Mouse (Mus musculus) liver, embryonic 18 days (tissue): Measurements from ENCODE around the gene Cables2. TPM values are rescaled to one million over a fixed set of nuclear protein-coding genes. Genes with fewer than 3 reads are reported as not detected.

Experiments used
- polyA plus RNA-seq: library from polyadenylated mRNA; depleted of rRNA; stranded (reverse); fragments of >200 nt; gene quantifications from 2 replicates; pipeline ENCODE4 v1.2.3, GENCODE M21; 2012; rRNA removed

Gene Cables2
- 5.7 and 6.2 TPM in 2 replicates for polyA plus RNA-seq

GRCm38 (mm10) chr2:180273394-180274244 is at the start of gene Cables2:
Cables2 (minus strand) TSS chr2:180273496.

GRCm38 (mm10) chr2:180289440-180290108 is 16.3 kb upstream of the Cables2 start, which contains the start of gene Rbbp8nl:
Rbbp8nl (minus strand) TSS chr2:180289879.

GRCm38 (mm10) chr2:180257001-180257521 is 16.2 kb downstream of the Cables2 start, which contains the start of gene Rps21:
Rps21 (plus strand) TSS chr2:180257377.

GRCm38 (mm10) chr2:180225762-180226378 is 47.4 kb downstream of the Cables2 start, which contains the start of gene Lama5:
Lama5 (minus strand) TSS chr2:180225859.

Other genes starting within 250 kb of the Cables2 start
- 8.1 and 8.8 TPM in 2 replicates for gene Lsm14b, start 248.5 kb downstream of the Cables2 start, polyA plus RNA-seq
- gene Psma7, start 231.1 kb downstream of the Cables2 start, polyA plus RNA-seq, result 112 and 122 TPM in 2 replicates
- 1.2 and 1.5 TPM in 2 replicates for gene Ss18l1, start 231.0 kb downstream of the Cables2 start, polyA plus RNA-seq
- gene Mtg2, start 202.9 kb downstream of the Cables2 start, polyA plus RNA-seq, result 8.5 and 9.7 TPM in 2 replicates
- gene Hrh3, start 169.0 kb downstream of the Cables2 start, polyA plus RNA-seq, result not detected in 2 replicates
- gene Osbpl2, start 154.2 kb downstream of the Cables2 start, polyA plus RNA-seq, result 6.8 and 7.0 TPM in 2 replicates
- gene Adrm1, start 102.0 kb downstream of the Cables2 start, polyA plus RNA-seq, result 32.1 and 33.1 TPM in 2 replicates
- gene Lama5, start 47.6 kb downstream of the Cables2 start, polyA plus RNA-seq, result 4.1 and 6.3 TPM in 2 replicates
- 1,569 and 1,678 TPM in 2 replicates for gene Rps21, start 16.1 kb downstream of the Cables2 start, polyA plus RNA-seq
- gene Rbbp8nl, start 16.4 kb upstream of the Cables2 start, polyA plus RNA-seq, result 0.01 TPM in 1 of 2 replicates, not detected in the other
- 0.13 and 0.14 TPM in 2 replicates for gene Gata5, start 61.2 kb upstream of the Cables2 start, polyA plus RNA-seq
- 1.6 and 2.3 TPM in 2 replicates for gene Slco4a1, start 182.7 kb upstream of the Cables2 start, polyA plus RNA-seq
- 0.01 and 0.02 TPM in 2 replicates for gene Ntsr1, start 226.5 kb upstream of the Cables2 start, polyA plus RNA-seq